Mouse (Mus musculus): ENCODE results near the gene Nt5c3. TPM values are rescaled to one million over a fixed set of nuclear protein-coding genes. Genes with fewer than 3 reads are reported as not detected.

Nt5c3 gene
- polyA plus RNA-seq, 2 experiments, result 84.0 to 255 TPM

DNA sequence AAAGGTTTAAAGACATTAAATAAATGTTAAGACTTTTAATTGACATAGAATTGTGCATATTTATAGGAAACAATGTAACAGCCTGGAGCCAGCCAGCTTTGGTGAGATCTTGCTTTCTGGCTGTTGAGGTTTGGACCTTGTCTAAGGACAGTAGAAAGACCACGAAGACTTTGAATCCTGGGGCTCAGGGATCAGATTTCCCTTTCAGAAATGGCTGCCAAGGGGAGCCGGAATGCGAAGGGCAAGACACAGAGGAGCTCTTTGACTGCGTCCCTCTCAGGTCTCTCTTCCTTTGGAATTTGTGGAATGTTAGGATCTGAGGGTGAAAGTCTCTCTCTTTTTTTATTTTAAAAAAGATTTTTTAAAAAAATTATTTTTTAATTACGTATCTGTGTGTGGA is 89.0 kb downstream of the Nt5c3 start:
- Histone ChIP-seq H3K4me3 (ENCODE audit: insufficient read depth in 1 of 2, low read depth in 2 of 2, low read length in 2 of 2) (no peak overlapping the region), H3K27me3 (ENCODE audit: control insufficient read depth, insufficient read depth, low read length) (peaks cover 5% of the 10 kb centered on the region; the same call in 1 of the 2 replicates), H3K27ac (no peak overlapping the region), H3K4me1 (replicated peaks; ENCODE audit: control insufficient read depth in 2 of 2, insufficient read depth in 2 of 2, low read length in 1 of 2) (peaks cover 0 to 6% of the 10 kb centered on the region in 2 experiments; a peak in 2 of 4 replicates), H3K4me2 (ENCODE audit: low read depth) (no peak overlapping the region), H3K9ac (replicated peaks) (no peak overlapping the region), H3K36me3 (replicated peaks; ENCODE audit: control insufficient read depth, insufficient read depth, low read depth) (no peaks in the 10 kb centered on the region), H3K9me3 (ENCODE audit: control insufficient read depth, low read length) (no peaks in the 10 kb centered on the region)
- TF ChIP-seq EP300 (IDR thresholded peaks at IDR 0.05; ENCODE audit: low read depth) (no peak), CTCF (IDR thresholded peaks at IDR 0.05; ENCODE audit: low read depth) (no peak)
- ATAC-seq (ENCODE audit: insufficient read depth) (no peak), DNase-seq (ENCODE audit: low read depth in 3 of 3, low spot score in 3 of 3) (no peak)
- WGBS (ENCODE audit: insufficient replicate concordance), result 66% methylated on average over 5 of the region's 5 CpGs

DNA sequence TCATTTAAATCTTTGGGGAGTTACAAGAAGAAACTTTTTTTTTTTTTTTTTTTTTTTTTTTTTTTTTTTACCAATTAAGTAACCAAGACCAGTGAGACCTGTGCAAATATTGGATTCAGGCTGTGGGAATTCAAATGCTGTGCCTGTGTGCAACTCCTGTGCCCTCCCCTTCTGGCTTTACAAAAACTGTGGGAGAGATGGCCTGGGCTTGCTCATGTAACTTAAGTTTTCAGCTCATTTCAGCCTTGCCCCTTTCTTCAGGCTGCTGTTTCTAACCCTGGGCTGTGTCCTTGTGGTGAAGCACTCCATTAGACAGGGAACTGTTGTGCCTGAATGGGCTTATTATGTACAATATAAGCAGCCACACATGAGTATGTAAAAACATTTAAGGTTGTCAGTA is 90.9 kb downstream of the Nt5c3 start:
- Histone ChIP-seq H3K36me3 (replicated peaks; ENCODE audit: control insufficient read depth, insufficient read depth, low read depth) (no peaks in the 10 kb centered on the region), H3K27me3 (ENCODE audit: control insufficient read depth, insufficient read depth, low read length) (peaks cover 5% of the 10 kb centered on the region; the same call in 1 of the 2 replicates), H3K9ac (replicated peaks) (no peak overlapping the region), H3K27ac (no peak overlapping the region), H3K9me3 (ENCODE audit: control insufficient read depth, low read length) (no peaks in the 10 kb centered on the region), H3K4me3 (ENCODE audit: insufficient read depth in 1 of 2, low read depth in 2 of 2, low read length in 2 of 2) (peak overlapping the region; percentile 59 to 69; a peak in 2 of 4 replicates), H3K4me2 (ENCODE audit: low read depth) (peak overlapping the region; percentile 84), H3K4me1 (replicated peaks; ENCODE audit: control insufficient read depth in 2 of 2, insufficient read depth in 2 of 2, low read length in 1 of 2) (0 out of 4 replicates have a peak, but pooled peaks cover 0 to 2% of the 10 kb centered on the region in 2 experiments)
- no peak for DNase-seq (ENCODE audit: low read depth in 3 of 3, low spot score in 3 of 3)
- TF ChIP-seq CTCF (IDR thresholded peaks at IDR 0.05; ENCODE audit: low read depth) (no peak), EP300 (IDR thresholded peaks at IDR 0.05; ENCODE audit: low read depth) (no peak)
- ATAC-seq (ENCODE audit: insufficient read depth), result no peak

DNA sequence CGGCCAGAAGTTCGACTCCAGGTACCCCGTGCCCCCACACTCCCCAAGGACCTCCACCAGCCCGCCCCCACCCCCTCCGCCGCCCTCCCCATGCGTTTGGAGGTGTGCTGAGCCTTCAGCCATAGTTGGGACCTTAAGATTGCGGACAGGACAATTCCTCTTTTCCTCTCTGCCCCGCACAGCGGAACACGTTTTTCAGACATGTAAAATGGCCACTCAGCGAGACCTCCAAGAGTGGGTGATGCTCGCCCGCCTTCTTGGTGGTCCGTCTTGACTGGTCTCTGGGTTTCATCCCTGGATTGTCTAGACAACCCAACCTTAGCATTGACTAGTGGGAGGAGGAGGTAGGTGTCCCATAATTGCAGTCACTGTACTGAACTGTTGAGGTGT is 91.3 kb downstream of the Nt5c3 start:
- Histone ChIP-seq H3K27me3 (ENCODE audit: control insufficient read depth, insufficient read depth, low read length) (peaks cover 5% of the 10 kb centered on the region; the same call in 1 of the 2 replicates), H3K4me3 (ENCODE audit: insufficient read depth in 1 of 2, low read depth in 2 of 2, low read length in 2 of 2) (peak overlapping the region; percentile 59 to 69), H3K9ac (replicated peaks) (peak overlapping the region; percentile 62), H3K9me3 (ENCODE audit: control insufficient read depth, low read length) (no peaks in the 10 kb centered on the region), H3K27ac (no peak overlapping the region), H3K4me1 (replicated peaks; ENCODE audit: control insufficient read depth in 2 of 2, insufficient read depth in 2 of 2, low read length in 1 of 2) (0 out of 4 replicates have a peak, but pooled peaks cover 0 to 2% of the 10 kb centered on the region in 2 experiments), H3K4me2 (ENCODE audit: low read depth) (peak overlapping the region; percentile 84), H3K36me3 (replicated peaks; ENCODE audit: control insufficient read depth, insufficient read depth, low read depth) (no peaks in the 10 kb centered on the region)
- DNase-seq (ENCODE audit: low read depth in 3 of 3, low spot score in 3 of 3), result no peak
- TF ChIP-seq CTCF (IDR thresholded peaks at IDR 0.05; ENCODE audit: low read depth) (no peak), EP300 (IDR thresholded peaks at IDR 0.05; ENCODE audit: low read depth) (no peak)
- peak; percentile 7; the same call in 1 of the 2 replicates for ATAC-seq (ENCODE audit: insufficient read depth)
- 4% methylated on average over 15 of the region's 15 CpGs for WGBS (ENCODE audit: insufficient replicate concordance)

Other genes with a start within 250 kb of the Nt5c3 start
- 58.8 and 65.7 TPM in 2 replicates for gene Lsm5, start 219.2 kb downstream of the Nt5c3 start, polyA plus RNA-seq (2012; rRNA removed)
- gene Lsm5, start 219.2 kb downstream of the Nt5c3 start, polyA plus RNA-seq (2014; fragmentation: Nextera tagmentation; extraction: Ambion mirVana), result 92.0 and 108 TPM in 2 replicates
- 1.5 and 2.2 TPM in 2 replicates for gene Avl9, start 209.0 kb downstream of the Nt5c3 start, polyA plus RNA-seq (2012; rRNA removed)
- gene Avl9, start 209.0 kb downstream of the Nt5c3 start, polyA plus RNA-seq (2014; fragmentation: Nextera tagmentation; extraction: Ambion mirVana), result 3.2 and 3.4 TPM in 2 replicates
- 7.3 and 10.6 TPM in 2 replicates for gene Kbtbd2, start 126.1 kb downstream of the Nt5c3 start, polyA plus RNA-seq (2012; rRNA removed)
- 7.3 and 8.7 TPM in 2 replicates for gene Kbtbd2, start 126.1 kb downstream of the Nt5c3 start, polyA plus RNA-seq (2014; fragmentation: Nextera tagmentation; extraction: Ambion mirVana)
- 11.4 and 15.3 TPM in 2 replicates for gene Fkbp9, start 91.9 kb downstream of the Nt5c3 start, polyA plus RNA-seq (2012; rRNA removed)
- 19.1 and 20.3 TPM in 2 replicates for gene Fkbp9, start 91.9 kb downstream of the Nt5c3 start, polyA plus RNA-seq (2014; fragmentation: Nextera tagmentation; extraction: Ambion mirVana)
- gene Vmn1r4, start 83 bp upstream of the Nt5c3 start, polyA plus RNA-seq (2012; rRNA removed), result 0.10 and 0.13 TPM in 2 replicates
- 0.11 and 0.28 TPM in 2 replicates for gene Vmn1r4, start 83 bp upstream of the Nt5c3 start, polyA plus RNA-seq (2014; fragmentation: Nextera tagmentation; extraction: Ambion mirVana)
- gene Vmn1r5, start 46.3 kb upstream of the Nt5c3 start, polyA plus RNA-seq (2012; rRNA removed), result not detected in 2 replicates
- not detected in 2 replicates for gene Vmn1r5, start 46.3 kb upstream of the Nt5c3 start, polyA plus RNA-seq (2014; fragmentation: Nextera tagmentation; extraction: Ambion mirVana)
- gene Vmn1r6, start 73.3 kb upstream of the Nt5c3 start, polyA plus RNA-seq (2012; rRNA removed), result not detected in 2 replicates
- gene Vmn1r6, start 73.3 kb upstream of the Nt5c3 start, polyA plus RNA-seq (2014; fragmentation: Nextera tagmentation; extraction: Ambion mirVana), result not detected in 2 replicates
- gene Vmn1r7, start 101.4 kb upstream of the Nt5c3 start, polyA plus RNA-seq (2012; rRNA removed), result not detected in 2 replicates
- not detected in 2 replicates for gene Vmn1r7, start 101.4 kb upstream of the Nt5c3 start, polyA plus RNA-seq (2014; fragmentation: Nextera tagmentation; extraction: Ambion mirVana)
- not detected in 2 replicates for gene Vmn1r8, start 108.4 kb upstream of the Nt5c3 start, polyA plus RNA-seq (2012; rRNA removed)
- gene Vmn1r8, start 108.4 kb upstream of the Nt5c3 start, polyA plus RNA-seq (2014; fragmentation: Nextera tagmentation; extraction: Ambion mirVana), result not detected in 2 replicates
- gene Vmn1r9, start 142.9 kb upstream of the Nt5c3 start, polyA plus RNA-seq (2012; rRNA removed), result not detected in 2 replicates
- 0.01 TPM in 1 of 2 replicates, not detected in the other for gene Vmn1r9, start 142.9 kb upstream of the Nt5c3 start, polyA plus RNA-seq (2014; fragmentation: Nextera tagmentation; extraction: Ambion mirVana)
- not detected in 2 replicates for gene Vmn1r10, start 185.5 kb upstream of the Nt5c3 start, polyA plus RNA-seq (2012; rRNA removed)
- gene Vmn1r10, start 185.5 kb upstream of the Nt5c3 start, polyA plus RNA-seq (2014; fragmentation: Nextera tagmentation; extraction: Ambion mirVana), result not detected in 2 replicates
- not detected in 2 replicates for gene Vmn1r11, start 209.5 kb upstream of the Nt5c3 start, polyA plus RNA-seq (2012; rRNA removed)
- gene Vmn1r11, start 209.5 kb upstream of the Nt5c3 start, polyA plus RNA-seq (2014; fragmentation: Nextera tagmentation; extraction: Ambion mirVana), result not detected in 2 replicates
- gene Vmn1r12, start 233.0 kb upstream of the Nt5c3 start, polyA plus RNA-seq (2012; rRNA removed), result not detected in 2 replicates
- gene Vmn1r12, start 233.0 kb upstream of the Nt5c3 start, polyA plus RNA-seq (2014; fragmentation: Nextera tagmentation; extraction: Ambion mirVana), result not detected in 2 replicates

All from liver, embryonic 14.5 days (tissue).